Mouse (Mus musculus) layer of hippocampus, postnatal 14 days (tissue): ENCODE measurements at regions not wholly inside any gene's neighbourhood (a gene's known extent, or its start where the extent isn't known, plus 50 kb on each side); places are given as distances from the start of the nearest gene placed in this dataset.

Experiments
- DNase-seq, 2 experiments: peaks; one replicate each; pipeline ENCODE4 v3.0.0; 2021 to 2022; ENCODE audit warnings: low spot score in 2 of 2, mixed read lengths in 1 of 2

- DNase-seq: no peak
Observed at GRCm38 (mm10) chr15:51391352-51391751, 2493.4 kb upstream of the Gm7489 start.

GRCm38 (mm10) chr15:51392449-51393405, 2492.0 kb upstream of the Gm7489 start:
- peak in 1 of 2 experiments; percentile 8 for DNase-seq

- no peak for DNase-seq
Observed at GRCm38 (mm10) chr15:51395961-51396360, 2488.7 kb upstream of the Gm7489 start.

- no peak for DNase-seq
Observed at GRCm38 (mm10) chr15:51403581-51403980, 2481.1 kb upstream of the Gm7489 start.

- no peak for DNase-seq
Observed at GRCm38 (mm10) chr15:51409791-51410308, 2474.9 kb upstream of the Gm7489 start.

GRCm38 (mm10) chr15:51411966-51412365, 2472.7 kb upstream of the Gm7489 start:
- no peak for DNase-seq

GRCm38 (mm10) chr15:51442606-51443005, 2442.1 kb upstream of the Gm7489 start:
- no peak for DNase-seq

GRCm38 (mm10) chr15:51469895-51470294, 2414.8 kb upstream of the Gm7489 start:
- DNase-seq: no peak

- DNase-seq: no peak
Observed at GRCm38 (mm10) chr15:51471143-51471542, 2413.6 kb upstream of the Gm7489 start.

GRCm38 (mm10) chr15:51472049-51472448, 2412.7 kb upstream of the Gm7489 start:
- DNase-seq: no peak

- DNase-seq: no peak
Observed at GRCm38 (mm10) chr15:51481856-51482255, 2402.8 kb upstream of the Gm7489 start.

GRCm38 (mm10) chr15:51484207-51484606, 2400.5 kb upstream of the Gm7489 start:
- no peak for DNase-seq

GRCm38 (mm10) chr15:51485554-51485953, 2399.2 kb upstream of the Gm7489 start:
- DNase-seq: no peak

GRCm38 (mm10) chr15:51502058-51502741, 2382.5 kb upstream of the Gm7489 start:
- DNase-seq: no peak

- DNase-seq: no peak
Observed at GRCm38 (mm10) chr15:51502742-51503270, 2381.9 kb upstream of the Gm7489 start.

- no peak for DNase-seq
Observed at GRCm38 (mm10) chr15:51503341-51503740, 2381.4 kb upstream of the Gm7489 start.

GRCm38 (mm10) chr15:51504016-51504760, 2380.5 kb upstream of the Gm7489 start:
- DNase-seq: no peak

- no peak for DNase-seq
Observed at GRCm38 (mm10) chr15:51504789-51505188, 2379.9 kb upstream of the Gm7489 start.

GRCm38 (mm10) chr15:51507126-51507525, 2377.6 kb upstream of the Gm7489 start:
- no peak for DNase-seq

- no peak for DNase-seq
Observed at GRCm38 (mm10) chr15:51511319-51511718, 2373.4 kb upstream of the Gm7489 start.

GRCm38 (mm10) chr15:51536317-51536716, 2348.4 kb upstream of the Gm7489 start:
- no peak for DNase-seq
